Mouse (Mus musculus): ENCODE measurements around the gene Parp16.
"Not testable (repeated sequence)": the region's sequence is repeated elsewhere in the genome, so short reads cannot be mapped to it uniquely, and the experiment has no call there.

Gene Parp16

GRCm38 (mm10) chr9:65178336-65179213 is 16.6 kb upstream of the Parp16 start:
- DNase-seq (ENCODE audit: low spot score in 2 of 2) = no peak

DNA sequence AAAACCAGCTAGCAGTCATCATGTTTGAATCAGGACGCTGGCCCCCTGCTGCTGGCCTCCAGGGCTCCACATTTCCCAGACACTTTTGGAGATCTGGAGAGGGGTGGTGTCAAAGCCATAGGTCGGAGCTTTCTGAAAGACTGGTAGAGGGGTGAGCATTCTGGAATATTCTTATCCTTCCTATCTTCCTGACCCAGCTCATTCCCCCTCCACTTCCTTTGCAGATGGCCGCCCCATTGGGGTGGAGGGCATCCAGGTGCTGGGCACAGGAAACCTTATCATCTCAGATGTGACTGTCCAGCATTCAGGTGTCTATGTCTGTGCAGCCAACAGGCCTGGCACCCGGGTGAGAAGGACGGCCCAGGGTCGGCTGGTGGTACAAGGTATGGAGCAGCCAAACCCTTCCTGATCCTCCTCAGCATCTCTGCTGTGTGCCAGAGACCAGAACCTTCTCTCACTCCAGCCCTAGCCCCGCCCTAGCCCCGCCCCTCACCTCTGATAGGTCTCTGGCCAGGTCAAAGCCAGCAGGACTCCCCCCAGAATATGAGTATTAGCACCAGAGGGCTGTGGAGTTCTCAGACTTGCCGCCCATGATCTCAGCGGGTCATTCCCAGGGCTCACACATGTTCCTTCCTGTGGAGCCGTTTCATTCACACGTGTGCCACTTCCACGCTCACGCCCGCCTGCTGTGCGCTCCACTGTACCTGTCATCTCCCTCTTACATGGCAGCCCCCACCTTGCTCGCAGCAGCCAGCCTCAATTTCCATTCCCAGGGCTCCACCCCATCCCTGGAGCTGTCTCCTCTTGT is 15.1 kb upstream of the Parp16 start:
- no peak for DNase-seq (ENCODE audit: low spot score in 2 of 2)

DNA sequence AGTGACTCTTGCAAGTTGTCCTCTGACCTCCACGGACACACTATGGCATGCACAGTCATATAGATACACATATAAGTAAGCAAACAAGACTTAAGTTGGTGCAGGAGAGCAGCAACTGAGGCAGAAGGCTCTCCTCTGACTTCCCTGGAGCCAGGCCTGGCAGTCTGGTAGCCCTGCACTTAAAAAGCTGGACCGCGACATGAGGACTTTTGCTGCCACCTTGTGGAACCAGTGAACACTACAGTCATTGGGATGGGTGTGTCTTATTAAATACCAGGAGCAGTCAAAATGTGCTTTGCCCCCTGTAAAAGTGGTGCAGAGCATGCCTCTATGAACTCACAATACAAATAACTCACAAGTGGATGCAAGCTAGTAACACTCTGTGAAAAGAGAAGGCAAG is 6.6 kb upstream of the Parp16 start:
- peak; percentile 69 to 78 for DNase-seq (ENCODE audit: low spot score in 2 of 2)

- DNase-seq (ENCODE audit: low spot score in 2 of 2) = no peak
Measured at GRCm38 (mm10) chr9:65190306-65190705, 4.8 kb upstream of the Parp16 start.

- no peak for DNase-seq (ENCODE audit: low spot score in 2 of 2)
Measured at GRCm38 (mm10) chr9:65191389-65191754, 3.8 kb upstream of the Parp16 start.

GRCm38 (mm10) chr9:65191755-65192469 is 3.2 kb upstream of the Parp16 start:
- no peak for DNase-seq (ENCODE audit: low spot score in 2 of 2)

- DNase-seq (ENCODE audit: low spot score in 2 of 2) = peak in 1 of 2 experiments; percentile 32
Measured at GRCm38 (mm10) chr9:65193214-65193613, 1.9 kb upstream of the Parp16 start.

DNA sequence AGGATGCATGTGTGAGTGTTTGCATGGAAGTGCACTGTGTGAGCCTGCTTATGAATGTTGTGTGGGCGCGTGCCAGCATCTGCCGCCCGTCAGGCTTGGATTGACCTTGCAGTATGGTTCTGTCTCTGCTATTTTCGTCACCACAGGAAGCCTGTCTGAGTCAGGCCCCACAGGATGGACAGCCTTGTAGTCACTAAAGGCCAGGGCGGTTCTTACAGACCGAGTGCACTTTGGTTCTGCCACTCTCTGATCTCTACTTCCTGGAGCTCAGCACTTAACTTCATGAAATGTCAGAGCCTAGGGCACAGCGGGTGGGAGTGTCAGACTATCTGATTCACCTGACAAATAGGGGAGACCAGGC is 448 bp downstream of the Parp16 start:
- DNase-seq (ENCODE audit: low spot score in 2 of 2) = peak; percentile 50 to 56

DNA sequence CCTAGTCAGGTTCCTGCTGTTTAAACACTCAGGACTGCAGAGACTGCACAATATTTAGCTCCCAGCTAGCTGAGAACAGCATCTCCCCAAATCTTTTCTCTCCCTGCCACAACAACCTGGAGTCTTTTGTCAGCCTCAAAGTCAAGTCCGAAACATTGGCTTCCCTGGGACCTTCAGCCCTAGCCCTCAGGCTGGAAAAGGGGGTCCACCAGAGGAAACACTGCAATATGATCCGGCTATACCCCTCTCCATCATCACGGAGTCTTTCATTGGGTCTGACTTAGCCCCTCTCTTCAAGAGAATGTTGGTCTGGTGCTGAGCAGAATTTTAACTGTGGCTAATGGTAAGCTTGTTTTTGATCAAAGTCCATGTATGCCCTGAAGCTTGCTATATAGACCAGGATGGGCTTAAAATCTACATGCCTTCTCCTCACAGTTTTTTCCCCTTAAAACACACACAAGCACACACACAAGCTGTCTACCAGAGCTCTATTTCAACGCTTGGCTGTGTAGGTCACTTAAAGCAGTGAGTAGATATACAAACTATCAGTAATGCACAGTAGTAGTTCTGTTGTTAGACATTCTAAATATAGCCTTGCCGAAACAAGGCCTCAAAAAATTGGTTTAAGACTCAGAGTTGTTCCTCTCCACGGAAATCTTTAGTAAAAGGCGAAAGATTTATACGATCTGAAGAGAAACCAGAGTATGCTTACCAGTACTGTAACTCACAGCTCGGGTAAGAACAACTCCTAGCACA is 1.0 kb downstream of the Parp16 start:
- peak in 1 of 2 experiments; percentile 62 for DNase-seq (ENCODE audit: low spot score in 2 of 2)

GRCm38 (mm10) chr9:65196738-65197569 is 1.8 kb downstream of the Parp16 start:
- DNase-seq (ENCODE audit: low spot score in 2 of 2) = peak; percentile 89 to 93

DNA sequence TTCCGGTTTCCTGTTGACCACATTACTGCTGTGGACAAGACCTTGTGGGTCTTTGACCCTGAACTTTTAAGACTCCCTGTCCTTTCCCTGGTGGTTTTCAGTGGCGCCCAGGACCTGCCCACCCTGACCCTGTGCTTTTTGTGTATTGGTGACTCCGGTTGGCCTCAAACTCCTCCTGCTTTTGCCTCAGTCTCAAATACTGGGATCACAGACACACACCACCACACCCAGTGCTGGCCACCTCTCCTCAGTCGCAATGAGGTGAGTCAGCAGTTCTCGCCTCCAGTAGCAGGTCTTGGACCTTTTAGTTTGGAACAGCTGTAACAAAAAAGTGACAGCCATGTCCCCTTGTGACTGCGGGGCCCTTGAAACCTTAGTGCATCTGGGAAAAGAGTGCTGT is 2.7 kb downstream of the Parp16 start:
- DNase-seq (ENCODE audit: low spot score in 2 of 2) = peak in 1 of 2 experiments; percentile 57

DNA sequence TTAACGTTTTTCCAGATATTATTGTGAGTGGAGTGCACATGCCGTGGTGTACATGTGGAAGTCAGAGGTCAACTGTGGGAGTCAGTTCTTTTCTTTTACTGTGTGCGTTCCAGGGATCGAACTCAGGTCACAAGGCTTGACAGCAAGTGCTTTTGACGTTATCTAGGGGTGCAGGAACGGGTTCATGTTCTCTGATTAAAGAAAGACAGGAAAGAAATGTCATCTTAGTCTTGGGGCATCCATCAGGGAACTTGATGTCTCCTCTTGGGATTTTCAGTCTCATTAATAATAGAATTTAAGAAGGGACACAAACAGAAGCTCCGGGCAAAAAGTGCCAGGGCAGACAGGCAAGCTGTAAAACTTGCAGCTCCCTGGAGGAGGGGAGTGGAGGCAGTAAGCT is 4.6 kb downstream of the Parp16 start:
- DNase-seq (ENCODE audit: low spot score in 2 of 2) = no peak

- DNase-seq (ENCODE audit: low spot score in 2 of 2) = no peak
Measured at GRCm38 (mm10) chr9:65200606-65201005, 5.5 kb downstream of the Parp16 start.

DNA sequence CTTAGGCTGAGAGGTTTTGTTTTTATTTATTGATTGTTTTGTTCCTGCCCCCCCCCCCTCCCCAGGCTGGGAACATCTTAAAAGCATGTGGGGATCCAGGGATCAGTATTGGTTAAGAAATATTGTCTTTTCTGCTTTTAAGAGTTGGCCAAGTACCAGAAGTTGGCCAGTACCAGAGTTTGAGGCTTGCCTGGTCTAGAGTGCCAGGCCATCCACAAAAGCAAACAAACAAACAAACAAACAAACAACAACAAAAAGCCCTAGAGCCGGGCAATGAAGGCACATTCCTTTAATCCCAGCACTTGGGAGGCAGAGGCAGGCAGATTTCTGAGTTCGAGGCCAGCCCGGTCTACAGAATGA is 5.8 kb downstream of the Parp16 start:
- DNase-seq (ENCODE audit: low spot score in 2 of 2) = no peak

DNA sequence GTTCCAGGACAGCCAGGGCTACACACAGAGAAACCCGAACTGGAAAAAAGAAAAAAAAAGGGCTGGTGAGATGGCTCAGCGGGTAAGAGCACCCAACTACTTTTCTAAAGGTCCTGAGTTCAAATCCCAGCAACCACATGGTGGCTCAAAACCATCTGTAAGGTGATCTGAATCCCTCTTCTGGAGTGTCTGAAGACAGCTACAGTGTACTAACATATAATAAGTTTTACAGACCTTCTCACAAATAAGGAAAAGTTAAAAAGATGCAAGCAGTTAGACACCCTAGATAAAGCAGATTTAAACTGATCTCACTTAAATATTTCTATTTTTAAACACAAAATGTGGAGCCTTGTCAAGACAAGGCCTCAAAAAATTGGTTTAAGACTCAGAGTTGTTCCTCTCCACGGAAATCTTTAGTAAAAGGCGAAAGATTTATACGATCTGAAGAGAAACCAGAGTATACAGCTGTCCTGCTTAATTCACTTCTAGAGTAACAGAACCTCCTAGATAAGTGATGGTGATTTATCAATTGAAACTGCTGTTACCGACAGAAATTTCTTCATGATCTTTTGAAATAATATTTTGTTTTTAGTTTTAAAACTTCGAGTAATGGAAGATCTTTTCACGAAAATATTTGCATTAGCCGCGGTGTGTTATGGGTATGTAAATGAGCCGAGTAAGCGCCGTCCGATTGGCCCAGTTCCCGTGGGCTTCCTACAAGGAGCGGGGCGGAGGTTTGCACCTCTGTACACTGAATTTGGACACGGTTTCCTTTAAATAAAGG is 6.4 kb downstream of the Parp16 start:
- peak; percentile 73 to 84 for DNase-seq (ENCODE audit: low spot score in 2 of 2)

GRCm38 (mm10) chr9:65202165-65202754 is 7.1 kb downstream of the Parp16 start:
- no peak for DNase-seq (ENCODE audit: low spot score in 2 of 2)

- no peak for DNase-seq (ENCODE audit: low spot score in 2 of 2)
Measured at GRCm38 (mm10) chr9:65205049-65205815, 10.1 kb downstream of the Parp16 start.

GRCm38 (mm10) chr9:65207041-65207815 is 12.1 kb downstream of the Parp16 start:
- DNase-seq (ENCODE audit: low spot score in 2 of 2) = not testable (repeated sequence)
